Mouse (Mus musculus): ENCODE results near the gene Bcl9. TPM values are rescaled to one million over a fixed set of nuclear protein-coding genes. Genes with fewer than 3 reads are reported as not detected.

The Bcl9 gene
- total and polyA plus RNA-seq, 3 experiments = 2.1 to 20.8 TPM; not detected in 1

DNA sequence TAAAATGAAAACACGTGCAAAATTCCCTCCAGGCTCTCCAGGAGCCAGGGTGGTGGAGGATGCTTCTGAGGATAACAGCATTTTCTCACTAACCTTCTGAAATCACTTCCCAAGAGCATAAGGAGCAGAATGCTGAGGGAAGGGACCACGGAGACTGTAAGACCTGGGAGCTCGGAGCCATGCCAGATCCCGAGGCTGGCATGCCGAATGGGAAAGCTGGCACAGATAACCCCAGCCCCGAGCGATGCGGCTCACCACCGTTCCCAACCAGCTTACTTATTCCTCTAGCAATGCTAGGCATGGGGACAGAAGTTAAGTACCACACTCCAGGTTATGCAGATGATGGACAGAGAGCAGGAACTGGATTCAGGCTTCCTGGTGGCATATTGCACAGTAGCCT, 13.7 kb downstream of the Bcl9 start:
- no peak overlapping the region for H3K4me3 ChIP-seq (ENCODE audit: control insufficient read depth in 1 of 2, insufficient read depth in 1 of 2, low read depth in 2 of 2, low read length in 2 of 2)
- peaks cover 12 to 24% of the 10 kb centered on the region in 2 experiments for H3K27me3 ChIP-seq (ENCODE audit: control insufficient read depth in 1 of 2, insufficient read depth in 2 of 2, low read length in 2 of 2)
- H3K9me3 ChIP-seq (replicated peaks; ENCODE audit: insufficient read depth, low read length) = no peaks in the 10 kb centered on the region
- H3K79me2 ChIP-seq (ENCODE audit: control insufficient read depth, insufficient read depth, low read length, poor library complexity) = no peaks in the 10 kb centered on the region
- H3K36me3 ChIP-seq (ENCODE audit: control insufficient read depth in 1 of 2, insufficient read depth in 2 of 2, low read length in 2 of 2) = no peaks in the 10 kb centered on the region
- H3K27ac ChIP-seq (ENCODE audit: control insufficient read depth, low read depth, low read length) = no peak overlapping the region
- TF ChIP-seq NELFE (IDR thresholded peaks at IDR 0.05; ENCODE audit: low read depth, low read length) = no peak
- no peaks in the 10 kb centered on the region for H3K4me1 ChIP-seq (ENCODE audit: control insufficient read depth in 1 of 2, insufficient read depth in 2 of 2, low read length in 2 of 2)
- DNase-seq (ENCODE audit: low read depth, low spot score) = no peak
- H3K9ac ChIP-seq (ENCODE audit: control insufficient read depth, low read depth, low read length, poor library complexity, severe bottlenecking) = no peak overlapping the region

DNA sequence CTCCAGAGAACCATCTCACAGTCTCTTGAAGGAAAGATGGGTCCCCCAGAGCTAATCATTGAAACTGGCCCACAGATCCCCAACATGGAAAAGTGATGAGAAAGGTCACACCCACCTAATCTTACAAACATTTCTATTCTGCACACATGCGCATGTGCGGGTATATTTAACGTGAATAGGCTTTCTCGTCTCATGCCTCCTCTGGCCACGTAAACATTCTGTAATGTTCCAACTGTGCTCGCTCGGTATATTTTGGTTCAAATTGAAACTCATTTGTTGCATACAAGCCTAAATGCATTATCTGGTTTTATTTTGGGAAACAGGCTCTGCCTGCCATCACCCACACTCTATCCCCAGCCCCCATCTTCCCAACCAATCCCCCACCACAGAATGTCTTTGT, 16.3 kb downstream of the Bcl9 start:
- Histone ChIP-seq H3K27ac (ENCODE audit: control insufficient read depth, low read depth, low read length) (no peak overlapping the region), H3K79me2 (ENCODE audit: control insufficient read depth, insufficient read depth, low read length, poor library complexity) (no peaks in the 10 kb centered on the region), H3K36me3 (ENCODE audit: control insufficient read depth in 1 of 2, insufficient read depth in 2 of 2, low read length in 2 of 2) (no peaks in the 10 kb centered on the region), H3K4me3 (ENCODE audit: control insufficient read depth in 1 of 2, insufficient read depth in 1 of 2, low read depth in 2 of 2, low read length in 2 of 2) (no peak overlapping the region), H3K4me1 (ENCODE audit: control insufficient read depth in 1 of 2, insufficient read depth in 2 of 2, low read length in 2 of 2) (no peaks in the 10 kb centered on the region), H3K9me3 (replicated peaks; ENCODE audit: insufficient read depth, low read length) (no peaks in the 10 kb centered on the region), H3K27me3 (ENCODE audit: control insufficient read depth in 1 of 2, insufficient read depth in 2 of 2, low read length in 2 of 2) (peaks cover 0 to 5% of the 10 kb centered on the region in 2 experiments; a peak in 1 of 4 replicates), H3K9ac (ENCODE audit: control insufficient read depth, low read depth, low read length, poor library complexity, severe bottlenecking) (no peak overlapping the region)
- no peak for DNase-seq (ENCODE audit: low read depth, low spot score)
- TF ChIP-seq MYC (IDR thresholded peaks at IDR 0.05; ENCODE audit: low read depth, low read length) (no peak), GATA1 (IDR thresholded peaks at IDR 0.05; ENCODE audit: low read depth, low read length) (no peak), USF1 (IDR thresholded peaks at IDR 0.05; ENCODE audit: low read depth, low read length) (no peak), UBTF (IDR thresholded peaks at IDR 0.05; ENCODE audit: borderline replicate concordance, insufficient read depth, low read depth, low read length) (no peak)

DNA sequence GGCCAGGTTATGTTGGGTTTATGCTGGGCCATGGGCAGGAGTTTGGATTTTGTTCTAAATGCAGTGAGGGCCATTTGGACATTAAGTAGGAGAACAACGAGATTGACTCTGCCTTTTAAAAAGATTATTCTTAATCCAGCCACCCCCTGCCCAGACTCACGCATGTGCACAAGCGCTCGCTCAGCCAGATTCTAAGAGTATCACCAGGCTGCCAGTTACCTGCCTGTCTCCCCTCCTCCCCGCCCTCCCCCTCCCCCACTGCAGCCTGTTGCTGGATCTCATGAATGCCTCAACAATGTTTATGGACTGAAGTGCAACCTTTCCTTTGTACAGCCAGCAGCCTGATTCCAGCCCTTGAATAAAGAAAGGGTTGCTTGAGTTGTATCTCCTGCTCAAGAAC, 22.0 kb downstream of the Bcl9 start:
- Histone ChIP-seq H3K27ac (ENCODE audit: control insufficient read depth, low read depth, low read length) (no peak overlapping the region), H3K9me3 (replicated peaks; ENCODE audit: insufficient read depth, low read length) (no peaks in the 10 kb centered on the region), H3K4me3 (ENCODE audit: control insufficient read depth in 1 of 2, insufficient read depth in 1 of 2, low read depth in 2 of 2, low read length in 2 of 2) (no peak overlapping the region), H3K9ac (ENCODE audit: control insufficient read depth, low read depth, low read length, poor library complexity, severe bottlenecking) (no peak overlapping the region), H3K79me2 (ENCODE audit: control insufficient read depth, insufficient read depth, low read length, poor library complexity) (no peaks in the 10 kb centered on the region), H3K27me3 (ENCODE audit: control insufficient read depth in 1 of 2, insufficient read depth in 2 of 2, low read length in 2 of 2) (peaks cover 0 to 4% of the 10 kb centered on the region in 2 experiments; a peak in 2 of 4 replicates), H3K4me1 (ENCODE audit: control insufficient read depth in 1 of 2, insufficient read depth in 2 of 2, low read length in 2 of 2) (no peaks in the 10 kb centered on the region), H3K36me3 (ENCODE audit: control insufficient read depth in 1 of 2, insufficient read depth in 2 of 2, low read length in 2 of 2) (no peaks in the 10 kb centered on the region)
- no peak for TF ChIP-seq MXI1 (IDR thresholded peaks at IDR 0.05; ENCODE audit: low read depth, low read length)
- no peak for TF ChIP-seq POLR2AphosphoS5 (IDR thresholded peaks at IDR 0.05; ENCODE audit: borderline replicate concordance, low read depth, low read length)
- no peak for TF ChIP-seq EP300 (IDR thresholded peaks at IDR 0.05; ENCODE audit: low read depth in 1 of 2, low read length in 2 of 2)
- TF ChIP-seq CTCF (IDR thresholded peaks at IDR 0.05 in 2 of 3, conservative IDR thresholded peaks at IDR 0.05 in 1 of 3; ENCODE audit: control insufficient read depth in 1 of 3, insufficient read depth in 1 of 3, low read depth in 2 of 3, low read length in 3 of 3, poor library complexity in 1 of 3, severe bottlenecking in 1 of 3) = no peak
- TF ChIP-seq CHD2 (IDR thresholded peaks at IDR 0.05; ENCODE audit: low read length) = no peak
- TF ChIP-seq SIN3A (IDR thresholded peaks at IDR 0.05; ENCODE audit: low read length) = no peak
- TF ChIP-seq MYC (IDR thresholded peaks at IDR 0.05; ENCODE audit: low read depth, low read length) = no peak
- no peak for TF ChIP-seq UBTF (IDR thresholded peaks at IDR 0.05; ENCODE audit: borderline replicate concordance, insufficient read depth, low read depth, low read length)
- TF ChIP-seq MEF2A (IDR thresholded peaks at IDR 0.05; ENCODE audit: extremely low read depth, insufficient replicate concordance, low read depth, low read length, poor library complexity, severe bottlenecking) = no peak
- TF ChIP-seq RCOR1 (IDR thresholded peaks at IDR 0.05; ENCODE audit: low read depth, low read length) = no peak
- TF ChIP-seq MAZ (IDR thresholded peaks at IDR 0.05; ENCODE audit: low read depth, low read length) = no peak
- TF ChIP-seq SMC3 (IDR thresholded peaks at IDR 0.05; ENCODE audit: low read depth, low read length) = no peak
- TF ChIP-seq RAD21 (IDR thresholded peaks at IDR 0.05; ENCODE audit: low read depth, low read length) = no peak
- no peak for TF ChIP-seq NRF1 (IDR thresholded peaks at IDR 0.05; ENCODE audit: insufficient read depth, low read depth, low read length, poor library complexity, severe bottlenecking)
- no peak for TF ChIP-seq NELFE (IDR thresholded peaks at IDR 0.05; ENCODE audit: low read depth, low read length)
- no peak for DNase-seq (ENCODE audit: low read depth, low spot score)
